Mouse (Mus musculus) small intestine, adult 2 months (tissue): Measurements from ENCODE around the gene Tnfrsf22.

Source experiments
- CTCF ChIP-seq: fragments of 200-500 bp; IDR thresholded peaks from 2 replicates; pipeline ENCODE4 v1.5.1; 2012; ENCODE audit warnings: low read depth, mild to moderate bottlenecking, control low read depth, inconsistent platforms, low read length, moderate library complexity, mixed read lengths; ENCODE audit not compliant: insufficient replicate concordance, insufficient read length; ENCODE audit errors: extremely low read depth
- POLR2A ChIP-seq: fragments of 200-500 bp; IDR thresholded peaks from 2 replicates; pipeline ENCODE4 v1.6.1; 2012; ENCODE audit warnings: low read depth, mild to moderate bottlenecking, control low read depth, inconsistent platforms, low read length, moderate library complexity

GRCm38 (mm10) chr7:143629501-143629900 is 20.0 kb downstream of the Tnfrsf22 start:
- no peak for TF ChIP-seq POLR2A
- no peak for TF ChIP-seq CTCF
